Mouse (Mus musculus): ENCODE data around the gene Rftn1. TPM values are rescaled to one million over a fixed set of nuclear protein-coding genes. Genes with fewer than 3 reads are reported as not detected.

The Rftn1 gene
- polyA plus RNA-seq, 1 experiment from 2014 or later = 11.9 TPM

DNA sequence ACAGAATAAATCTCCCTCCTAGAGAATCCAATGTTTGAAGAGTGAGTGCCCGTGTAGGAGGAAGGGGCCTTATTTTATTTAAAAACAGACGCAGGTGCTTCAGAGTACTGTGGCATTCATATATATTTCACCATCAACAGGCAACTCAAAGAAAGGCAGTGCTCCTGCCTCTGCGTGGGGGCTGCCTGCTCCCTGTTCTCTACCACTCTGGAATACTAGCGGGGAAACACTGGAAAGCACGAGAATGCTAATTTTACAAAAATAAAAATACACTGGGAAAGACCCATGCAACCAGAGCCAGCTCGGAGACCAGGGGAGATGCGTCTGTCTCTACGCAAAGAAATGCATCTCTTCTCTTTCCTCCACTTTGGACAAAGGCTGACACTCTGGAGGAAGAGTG lies 91.1 kb downstream of the Rftn1 start:
- Histone ChIP-seq H3K9ac (ENCODE audit: low read depth, low read length) (no peak overlapping the region), H3K4me3 (ENCODE audit: low read length) (no peak overlapping the region), H3K4me1 (ENCODE audit: control insufficient read depth, insufficient read depth, low read length) (no peaks in the 10 kb centered on the region), H3K27me3 (ENCODE audit: control insufficient read depth, insufficient read depth, low read length) (no peaks in the 10 kb centered on the region), H3K9me3 (ENCODE audit: control insufficient read depth, low read length) (no peaks in the 10 kb centered on the region), H3K27ac (ENCODE audit: low read depth, low read length) (no peak overlapping the region), H3K4me2 (replicated peaks; ENCODE audit: low read depth, low read length) (no peak overlapping the region), H3K36me3 (ENCODE audit: control insufficient read depth, insufficient read depth, low read length) (no peaks in the 10 kb centered on the region)
- 46% methylated on average over 8 of the region's 8 CpGs for WGBS
- no peak for ATAC-seq (ENCODE audit: low FRiP score, low TSS enrichment)

DNA sequence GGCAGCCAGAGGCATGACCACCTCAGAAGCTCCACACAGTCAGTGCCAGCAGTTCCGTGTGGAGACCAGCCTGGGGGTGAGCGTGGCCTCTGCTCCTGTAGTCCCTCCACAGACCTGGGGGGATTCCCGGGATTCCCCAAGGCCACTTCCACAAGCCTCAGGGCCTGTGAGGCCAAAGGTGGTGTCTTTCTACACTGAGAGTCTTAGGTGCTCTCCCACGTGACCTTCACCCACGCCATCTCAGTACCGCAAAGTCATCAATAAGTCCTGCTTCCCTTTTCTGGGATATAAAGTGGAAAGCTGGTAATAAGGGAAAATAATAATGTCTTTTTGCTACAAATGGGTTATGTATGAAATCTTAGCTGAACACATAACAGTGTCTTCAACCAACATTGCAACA lies 92.2 kb downstream of the Rftn1 start:
- WGBS = 87% methylated on average over 6 of the region's 6 CpGs
- no peaks in the 10 kb centered on the region for H3K27me3 ChIP-seq (ENCODE audit: control insufficient read depth, insufficient read depth, low read length)
- H3K4me3 ChIP-seq (ENCODE audit: low read length) = no peak overlapping the region
- no peak overlapping the region for H3K9ac ChIP-seq (ENCODE audit: low read depth, low read length)
- no peak overlapping the region for H3K4me2 ChIP-seq (replicated peaks; ENCODE audit: low read depth, low read length)
- no peak overlapping the region for H3K27ac ChIP-seq (ENCODE audit: low read depth, low read length)
- no peaks in the 10 kb centered on the region for H3K9me3 ChIP-seq (ENCODE audit: control insufficient read depth, low read length)
- H3K4me1 ChIP-seq (ENCODE audit: control insufficient read depth, insufficient read depth, low read length) = no peaks in the 10 kb centered on the region
- no peaks in the 10 kb centered on the region for H3K36me3 ChIP-seq (ENCODE audit: control insufficient read depth, insufficient read depth, low read length)
- ATAC-seq (ENCODE audit: low FRiP score, low TSS enrichment) = no peak

DNA sequence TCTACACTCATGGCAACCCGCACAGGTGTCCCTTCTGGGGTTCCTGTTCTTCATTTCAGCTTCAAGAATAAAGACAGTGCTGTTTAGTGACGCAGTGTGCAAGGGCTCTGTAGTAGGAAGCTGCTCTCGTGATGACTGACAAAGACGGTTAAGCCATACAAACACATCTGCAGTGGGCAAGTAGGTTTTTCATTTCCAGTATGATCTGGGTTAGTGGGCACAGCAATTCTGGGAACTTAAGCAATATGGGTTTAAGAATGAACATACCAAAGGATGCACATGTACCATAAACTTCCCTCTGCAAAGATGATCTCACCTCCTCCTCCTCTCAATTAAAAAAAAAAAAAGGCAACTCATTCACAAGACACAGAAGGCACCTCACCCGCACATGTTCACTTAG lies 92.6 kb downstream of the Rftn1 start:
- H3K4me2 ChIP-seq (replicated peaks; ENCODE audit: low read depth, low read length) = no peak overlapping the region
- H3K4me3 ChIP-seq (ENCODE audit: low read length) = no peak overlapping the region
- WGBS = 94% methylated on average over 5 of the region's 5 CpGs
- ATAC-seq (ENCODE audit: low FRiP score, low TSS enrichment) = no peak
- H3K27ac ChIP-seq (ENCODE audit: low read depth, low read length) = no peak overlapping the region
- H3K9ac ChIP-seq (ENCODE audit: low read depth, low read length) = no peak overlapping the region
- no peaks in the 10 kb centered on the region for H3K4me1 ChIP-seq (ENCODE audit: control insufficient read depth, insufficient read depth, low read length)
- H3K27me3 ChIP-seq (ENCODE audit: control insufficient read depth, insufficient read depth, low read length) = no peaks in the 10 kb centered on the region
- no peaks in the 10 kb centered on the region for H3K36me3 ChIP-seq (ENCODE audit: control insufficient read depth, insufficient read depth, low read length)
- H3K9me3 ChIP-seq (ENCODE audit: control insufficient read depth, low read length) = no peaks in the 10 kb centered on the region

DNA sequence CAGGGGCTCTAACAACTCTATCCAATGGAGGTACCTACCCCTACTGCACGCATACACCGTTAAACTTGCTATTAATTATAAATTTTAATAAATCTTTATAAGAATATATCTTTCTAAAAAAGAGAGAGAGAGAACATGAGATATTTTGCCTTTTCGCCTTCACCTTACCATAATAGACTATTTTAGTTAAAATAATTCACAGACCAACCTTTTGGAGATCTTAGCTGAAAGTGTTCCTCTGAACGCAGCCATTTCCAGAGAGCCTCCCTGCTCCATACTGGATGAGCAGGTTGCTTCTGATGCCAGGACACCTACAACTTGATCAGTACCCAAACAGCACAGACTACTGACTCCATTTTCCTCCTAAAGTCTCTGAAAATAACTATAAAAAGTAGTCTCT lies 94.2 kb downstream of the Rftn1 start:
- no peak for ATAC-seq (ENCODE audit: low FRiP score, low TSS enrichment)
- WGBS = 93% methylated on average over 4 of the region's 4 CpGs

DNA sequence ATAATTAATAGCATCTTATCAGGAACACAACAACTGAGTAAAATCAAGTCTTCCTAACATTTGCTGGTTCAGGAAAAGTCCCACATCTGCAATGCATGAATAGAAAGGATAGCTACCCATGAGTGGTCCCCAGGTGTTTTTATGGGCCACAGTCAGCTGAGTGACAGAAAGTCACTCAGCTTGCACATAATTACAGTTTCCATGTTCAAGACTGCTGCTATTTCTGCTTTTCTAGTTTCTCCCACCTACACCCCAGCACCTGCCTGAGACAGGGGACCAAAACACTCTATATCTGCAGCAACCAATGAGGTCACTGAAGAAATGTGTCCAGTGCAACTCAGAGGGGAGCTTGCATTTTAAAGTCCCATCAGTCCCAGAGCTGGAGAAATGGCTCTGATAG lies 95.9 kb downstream of the Rftn1 start:
- H3K9me3 ChIP-seq (ENCODE audit: control insufficient read depth, low read length) = no peaks in the 10 kb centered on the region
- H3K4me2 ChIP-seq (replicated peaks; ENCODE audit: low read depth, low read length) = no peak overlapping the region
- no peak overlapping the region for H3K27ac ChIP-seq (ENCODE audit: low read depth, low read length)
- no peak overlapping the region for H3K9ac ChIP-seq (ENCODE audit: low read depth, low read length)
- H3K36me3 ChIP-seq (ENCODE audit: control insufficient read depth, insufficient read depth, low read length) = no peaks in the 10 kb centered on the region
- ATAC-seq (ENCODE audit: low FRiP score, low TSS enrichment) = no peak
- H3K4me1 ChIP-seq (ENCODE audit: control insufficient read depth, insufficient read depth, low read length) = no peaks in the 10 kb centered on the region
- no peak overlapping the region for H3K4me3 ChIP-seq (ENCODE audit: low read length)
- H3K27me3 ChIP-seq (ENCODE audit: control insufficient read depth, insufficient read depth, low read length) = no peaks in the 10 kb centered on the region

More for the DNA sequence above, 94.2 kb downstream of the Rftn1 start:
- Histone ChIP-seq H3K27me3 (ENCODE audit: control insufficient read depth, insufficient read depth, low read length) (no peaks in the 10 kb centered on the region), H3K9me3 (ENCODE audit: control insufficient read depth, low read length) (no peaks in the 10 kb centered on the region), H3K4me1 (ENCODE audit: control insufficient read depth, insufficient read depth, low read length) (no peaks in the 10 kb centered on the region), H3K36me3 (ENCODE audit: control insufficient read depth, insufficient read depth, low read length) (no peaks in the 10 kb centered on the region), H3K27ac (ENCODE audit: low read depth, low read length) (no peak overlapping the region), H3K4me3 (ENCODE audit: low read length) (no peak overlapping the region), H3K4me2 (replicated peaks; ENCODE audit: low read depth, low read length) (no peak overlapping the region), H3K9ac (ENCODE audit: low read depth, low read length) (no peak overlapping the region)

DNA sequence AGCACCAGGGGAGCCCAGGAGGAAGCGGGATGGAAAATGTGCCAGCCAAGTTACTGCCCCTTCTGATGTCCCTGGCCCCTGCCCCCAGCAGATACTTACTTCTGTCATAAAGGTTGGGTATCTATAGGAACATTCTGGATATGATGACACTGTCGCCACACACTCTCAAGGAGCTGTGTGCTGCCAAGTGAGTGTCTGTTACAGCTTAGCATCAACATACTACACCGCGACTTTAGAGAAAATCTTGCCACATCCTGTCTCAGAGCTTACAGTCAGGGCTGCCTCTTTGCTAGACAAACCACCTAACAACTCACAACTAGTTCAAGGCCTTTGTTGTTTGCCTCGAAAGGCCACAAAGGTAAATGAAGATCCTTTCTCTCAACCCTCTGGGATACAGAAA lies 96.4 kb downstream of the Rftn1 start:
- Histone ChIP-seq H3K36me3 (ENCODE audit: control insufficient read depth, insufficient read depth, low read length) (no peaks in the 10 kb centered on the region), H3K4me2 (replicated peaks; ENCODE audit: low read depth, low read length) (no peak overlapping the region), H3K27me3 (ENCODE audit: control insufficient read depth, insufficient read depth, low read length) (no peaks in the 10 kb centered on the region), H3K9me3 (ENCODE audit: control insufficient read depth, low read length) (no peaks in the 10 kb centered on the region), H3K27ac (ENCODE audit: low read depth, low read length) (no peak overlapping the region), H3K4me3 (ENCODE audit: low read length) (no peak overlapping the region), H3K4me1 (ENCODE audit: control insufficient read depth, insufficient read depth, low read length) (no peaks in the 10 kb centered on the region), H3K9ac (ENCODE audit: low read depth, low read length) (no peak overlapping the region)
- no peak for ATAC-seq (ENCODE audit: low FRiP score, low TSS enrichment)
- 88% methylated on average over 5 of the region's 5 CpGs for WGBS

DNA sequence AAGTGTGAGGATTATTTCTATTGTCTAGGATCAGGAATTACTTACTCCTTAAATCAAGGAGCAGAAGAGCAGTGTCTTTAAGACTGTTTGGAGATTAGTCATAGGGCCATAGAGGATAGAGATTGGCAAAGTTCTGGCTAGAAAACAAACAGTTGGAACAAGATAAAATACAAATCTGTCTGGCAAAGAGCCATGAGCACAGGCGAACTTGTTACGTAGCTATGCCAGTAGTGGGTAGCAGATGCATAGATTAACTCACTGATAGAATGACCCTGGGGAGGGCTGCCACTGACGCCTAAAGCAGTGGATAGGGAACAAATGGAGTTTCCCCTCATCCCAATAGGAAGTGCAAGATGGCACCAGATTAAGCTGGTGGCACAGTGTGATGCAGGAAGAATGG lies 97.1 kb downstream of the Rftn1 start:
- ATAC-seq (ENCODE audit: low FRiP score, low TSS enrichment) = no peak
- H3K9me3 ChIP-seq (ENCODE audit: control insufficient read depth, low read length) = no peaks in the 10 kb centered on the region
- no peaks in the 10 kb centered on the region for H3K36me3 ChIP-seq (ENCODE audit: control insufficient read depth, insufficient read depth, low read length)
- 71% methylated on average over 3 of the region's 3 CpGs for WGBS
- no peak overlapping the region for H3K4me3 ChIP-seq (ENCODE audit: low read length)
- no peaks in the 10 kb centered on the region for H3K27me3 ChIP-seq (ENCODE audit: control insufficient read depth, insufficient read depth, low read length)
- no peak overlapping the region for H3K27ac ChIP-seq (ENCODE audit: low read depth, low read length)
- H3K4me2 ChIP-seq (replicated peaks; ENCODE audit: low read depth, low read length) = no peak overlapping the region
- no peaks in the 10 kb centered on the region for H3K4me1 ChIP-seq (ENCODE audit: control insufficient read depth, insufficient read depth, low read length)
- H3K9ac ChIP-seq (ENCODE audit: low read depth, low read length) = no peak overlapping the region

DNA sequence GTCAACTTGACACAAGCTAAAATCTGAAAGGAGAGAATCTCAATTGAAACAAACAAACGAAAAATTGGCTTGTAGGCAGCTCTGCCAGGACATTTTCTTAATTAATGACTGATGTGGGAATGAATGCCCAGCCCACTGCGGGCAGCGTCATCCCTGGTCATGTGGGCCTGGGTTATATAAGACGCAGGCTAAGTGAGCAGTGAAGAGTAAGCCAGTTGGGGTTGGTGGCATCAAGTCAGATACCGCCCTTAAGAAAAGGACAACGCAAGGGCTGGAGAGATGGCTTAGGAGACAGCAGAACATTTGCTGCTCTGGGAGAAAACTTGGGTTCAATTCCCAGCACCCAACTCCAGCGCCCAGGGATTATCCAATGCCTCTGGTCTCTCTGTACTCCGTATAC lies 97.6 kb downstream of the Rftn1 start:
- Histone ChIP-seq H3K9ac (ENCODE audit: low read depth, low read length) (no peak overlapping the region), H3K36me3 (ENCODE audit: control insufficient read depth, insufficient read depth, low read length) (no peaks in the 10 kb centered on the region), H3K27ac (ENCODE audit: low read depth, low read length) (no peak overlapping the region), H3K27me3 (ENCODE audit: control insufficient read depth, insufficient read depth, low read length) (no peaks in the 10 kb centered on the region), H3K4me3 (ENCODE audit: low read length) (no peak overlapping the region), H3K9me3 (ENCODE audit: control insufficient read depth, low read length) (no peaks in the 10 kb centered on the region), H3K4me1 (ENCODE audit: control insufficient read depth, insufficient read depth, low read length) (no peaks in the 10 kb centered on the region), H3K4me2 (replicated peaks; ENCODE audit: low read depth, low read length) (no peak overlapping the region)
- no peak for ATAC-seq (ENCODE audit: low FRiP score, low TSS enrichment)
- whole genome bisulfite sequencing = 86% methylated on average over 8 of the region's 8 CpGs

DNA sequence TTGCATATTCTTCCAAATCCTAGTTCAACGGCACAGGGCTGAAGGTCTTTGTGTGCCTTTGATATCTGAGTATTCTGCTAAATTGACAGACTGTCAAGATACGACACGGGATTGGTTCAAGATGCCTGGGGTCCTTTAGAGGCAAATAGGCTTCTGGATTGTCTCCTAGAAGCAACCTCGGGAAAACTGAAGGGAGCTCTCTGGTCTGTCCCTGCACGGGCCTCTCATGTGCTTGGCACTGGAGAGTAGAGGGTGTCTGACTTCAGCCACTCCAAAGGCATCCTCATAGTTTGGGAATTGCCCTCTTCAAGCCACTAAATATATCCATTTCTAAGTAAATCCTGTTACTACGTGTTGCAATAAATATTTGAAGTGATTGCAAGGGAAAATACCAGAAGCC lies 98.6 kb downstream of the Rftn1 start:
- no peak overlapping the region for H3K4me2 ChIP-seq (replicated peaks; ENCODE audit: low read depth, low read length)
- H3K36me3 ChIP-seq (ENCODE audit: control insufficient read depth, insufficient read depth, low read length) = no peaks in the 10 kb centered on the region
- H3K4me1 ChIP-seq (ENCODE audit: control insufficient read depth, insufficient read depth, low read length) = no peaks in the 10 kb centered on the region
- no peaks in the 10 kb centered on the region for H3K27me3 ChIP-seq (ENCODE audit: control insufficient read depth, insufficient read depth, low read length)
- H3K9ac ChIP-seq (ENCODE audit: low read depth, low read length) = no peak overlapping the region
- H3K4me3 ChIP-seq (ENCODE audit: low read length) = no peak overlapping the region
- H3K9me3 ChIP-seq (ENCODE audit: control insufficient read depth, low read length) = no peaks in the 10 kb centered on the region
- ATAC-seq (ENCODE audit: low FRiP score, low TSS enrichment) = no peak
- H3K27ac ChIP-seq (ENCODE audit: low read depth, low read length) = no peak overlapping the region
- 70% methylated on average over 6 of the region's 6 CpGs for WGBS

DNA sequence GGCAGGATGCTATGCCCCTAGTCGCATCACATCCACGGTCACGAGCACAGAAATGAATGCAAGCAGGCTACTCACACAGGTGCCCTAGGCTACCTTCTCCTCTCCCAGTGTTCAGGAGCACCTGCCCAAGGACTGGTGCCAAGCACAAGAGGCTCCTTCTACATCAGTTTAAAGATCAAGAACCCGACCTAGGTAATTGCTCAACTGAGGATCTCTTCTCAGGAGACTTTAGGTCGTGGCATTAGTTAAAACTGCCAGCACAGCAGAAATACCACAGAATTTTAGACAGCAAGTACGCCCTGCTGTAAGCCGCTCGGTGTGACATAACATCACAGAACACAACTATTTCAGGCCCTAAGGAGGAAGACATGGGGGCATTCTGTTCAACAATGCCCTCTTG lies 100.7 kb downstream of the Rftn1 start:
- H3K4me3 ChIP-seq (ENCODE audit: low read length) = no peak overlapping the region
- no peak for ATAC-seq (ENCODE audit: low FRiP score, low TSS enrichment)
- H3K27me3 ChIP-seq (ENCODE audit: control insufficient read depth, insufficient read depth, low read length) = no peaks in the 10 kb centered on the region
- H3K36me3 ChIP-seq (ENCODE audit: control insufficient read depth, insufficient read depth, low read length) = no peaks in the 10 kb centered on the region
- no peak overlapping the region for H3K27ac ChIP-seq (ENCODE audit: low read depth, low read length)
- H3K9ac ChIP-seq (ENCODE audit: low read depth, low read length) = no peak overlapping the region
- H3K9me3 ChIP-seq (ENCODE audit: control insufficient read depth, low read length) = no peaks in the 10 kb centered on the region
- H3K4me2 ChIP-seq (replicated peaks; ENCODE audit: low read depth, low read length) = no peak overlapping the region
- 84% methylated on average over 8 of the region's 8 CpGs for WGBS
- H3K4me1 ChIP-seq (ENCODE audit: control insufficient read depth, insufficient read depth, low read length) = no peaks in the 10 kb centered on the region
